Mouse (Mus musculus) CD8-positive naive resting alpha-beta T cell, adult 2 months (primary cell): ENCODE measurements around the gene Uba3.

Experiments used
- DNase-seq, 2 experiments: peaks; one replicate each; pipeline ENCODE4 v3.0.0; 2022; ENCODE audit warnings: low read depth in 2 of 2, low spot score in 2 of 2

Uba3 gene

DNA sequence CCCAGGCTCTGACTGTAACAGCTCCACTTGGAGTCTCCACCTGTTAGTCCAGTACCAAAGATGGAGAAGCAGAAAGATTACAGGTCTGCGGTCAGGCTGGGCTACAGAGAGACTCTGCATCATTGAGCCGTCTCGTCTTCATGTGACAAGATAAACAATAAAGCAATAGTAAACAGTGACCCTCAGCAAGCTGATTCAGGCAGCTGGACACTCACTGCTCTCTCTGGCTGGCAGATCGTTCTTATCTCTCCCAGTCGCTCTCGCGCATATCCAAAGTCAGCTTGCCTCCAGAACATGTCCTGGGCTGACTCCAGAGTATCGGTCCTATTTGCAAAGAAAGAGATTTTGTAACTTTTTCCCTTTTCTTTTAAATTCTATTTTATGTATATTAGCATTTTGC is 62.8 kb downstream of the Uba3 start:
- no peak for DNase-seq

DNA sequence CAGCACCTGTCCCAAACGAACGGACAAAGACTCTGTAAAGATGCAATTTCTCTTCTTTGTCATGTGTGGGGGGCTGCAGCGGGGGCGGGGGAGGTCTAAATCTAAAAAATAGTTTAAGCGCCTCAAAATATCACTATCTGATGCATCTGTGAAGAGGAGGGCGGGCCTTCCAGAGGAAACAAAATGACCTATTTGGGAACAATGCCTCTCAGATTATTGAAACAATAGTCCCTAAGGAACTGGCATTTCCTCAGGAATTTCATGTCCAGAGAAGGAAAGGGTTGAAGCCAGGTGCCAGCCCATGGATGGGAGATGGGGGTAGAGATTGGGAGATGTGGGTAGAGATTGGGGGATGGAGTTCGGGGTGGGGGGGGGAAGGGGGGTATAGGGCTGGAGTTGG is 63.6 kb downstream of the Uba3 start:
- DNase-seq, result no peak
